Mouse (Mus musculus) fibroblast of lung, adult 2 months (primary cell): ENCODE measurements around the gene Hist1h2bq.
"Not testable (repeated sequence)": the region's sequence is repeated elsewhere in the genome, so short reads cannot be mapped to it uniquely, and the experiment has no call there.

ENCODE experiments used
- DNase-seq: peaks from one replicate; pipeline ENCODE4 v3.0.0-alpha.2; 2011; ENCODE audit warnings: low read depth

Gene Hist1h2bq

DNA sequence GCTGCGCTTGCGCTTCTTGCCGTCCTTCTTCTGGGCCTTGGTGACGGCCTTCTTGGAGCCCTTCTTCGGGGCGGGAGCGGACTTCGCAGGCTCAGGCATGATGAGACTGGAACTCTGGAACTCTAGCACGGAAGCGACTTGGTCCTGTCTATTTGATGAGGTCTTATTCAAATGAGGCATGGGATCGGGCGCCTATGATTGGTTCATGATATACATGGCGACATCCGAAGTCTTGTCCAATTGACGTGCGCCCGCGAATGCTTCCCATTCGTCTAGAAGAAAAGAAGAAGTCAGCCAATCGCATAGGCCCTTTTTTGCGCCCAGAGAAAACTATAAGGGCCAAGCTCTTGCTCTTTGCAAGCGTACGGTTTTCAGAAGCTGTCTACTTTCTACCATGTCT is at the start of gene Hist1h2bq, which contains the start of gene Hist1h2ao:
Gene Hist1h2bq, minus strand, starts transcription at position 125 of the 400 bp plus-strand sequence.
Gene Hist1h2ao, plus strand, starts transcription at position 393 of the 400 bp plus-strand sequence.
- not testable (repeated sequence) for DNase-seq

DNA sequence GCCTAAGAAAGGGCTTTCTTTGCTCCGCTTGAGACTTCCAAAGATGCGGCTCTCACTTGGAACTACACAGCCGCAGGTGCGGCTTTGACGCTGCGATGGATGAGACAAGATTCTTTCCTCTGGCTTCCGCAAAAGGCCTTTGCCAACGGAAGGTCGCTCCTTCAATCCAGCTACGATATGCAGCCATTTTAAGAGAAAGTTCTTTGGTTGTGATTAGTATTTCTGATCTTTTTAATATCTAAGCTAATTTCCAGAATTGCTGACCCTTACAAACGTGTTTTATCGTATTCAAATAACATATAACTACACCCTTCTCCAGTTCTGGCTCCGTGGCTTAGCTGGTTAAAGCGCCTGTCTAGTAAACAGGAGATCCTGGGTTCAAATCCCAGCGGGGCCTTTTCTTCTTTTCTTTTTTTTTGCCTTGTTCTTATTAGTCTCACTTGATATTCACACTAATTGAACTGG is 45.7 kb upstream of the Hist1h2bq start:
- no peak for DNase-seq

GRCm38 (mm10) chr13:21855146-21855545 is 45.1 kb upstream of the Hist1h2bq start:
- no peak for DNase-seq

DNA sequence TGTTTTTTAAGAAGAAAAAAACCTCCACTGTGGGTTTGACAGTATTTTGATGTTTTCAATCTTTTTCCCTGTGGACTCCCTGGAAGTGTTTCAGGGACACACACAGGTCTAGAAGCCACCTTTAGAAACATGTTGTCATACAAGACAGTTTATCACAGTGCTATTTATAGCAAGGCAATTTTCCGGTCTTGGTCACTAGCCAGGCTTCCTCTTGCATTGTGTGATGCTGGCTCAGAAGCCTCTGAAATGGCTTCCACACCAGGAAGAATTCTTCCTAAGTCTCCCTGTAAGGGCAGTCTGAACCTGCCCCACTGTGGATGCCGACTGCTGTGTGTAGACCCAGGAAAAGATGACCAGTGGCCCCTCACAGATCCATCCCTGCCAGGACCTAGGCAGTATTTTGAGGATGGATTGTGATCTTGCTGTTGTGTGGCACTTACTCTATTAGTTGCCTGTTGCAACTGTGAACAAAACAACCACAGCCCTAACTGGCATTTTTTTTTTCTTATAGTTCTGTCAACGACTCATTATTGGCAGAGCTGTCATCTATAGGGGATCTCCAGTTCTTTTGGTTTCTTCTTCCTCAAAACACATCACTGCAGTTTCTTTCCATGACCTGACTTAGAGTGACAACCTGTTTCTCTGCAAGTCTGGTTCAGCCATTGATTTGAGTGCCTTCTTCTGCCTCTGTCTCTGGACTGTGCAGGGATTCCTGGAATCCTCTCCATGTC is 42.4 kb upstream of the Hist1h2bq start:
- DNase-seq = no peak

- not testable (repeated sequence) for DNase-seq
These were observed 40.7 kb upstream of the Hist1h2bq start for GRCm38 (mm10) chr13:21850696-21851095.

- no peak for DNase-seq
These were observed 37.9 kb upstream of the Hist1h2bq start for GRCm38 (mm10) chr13:21847883-21848282.

DNA sequence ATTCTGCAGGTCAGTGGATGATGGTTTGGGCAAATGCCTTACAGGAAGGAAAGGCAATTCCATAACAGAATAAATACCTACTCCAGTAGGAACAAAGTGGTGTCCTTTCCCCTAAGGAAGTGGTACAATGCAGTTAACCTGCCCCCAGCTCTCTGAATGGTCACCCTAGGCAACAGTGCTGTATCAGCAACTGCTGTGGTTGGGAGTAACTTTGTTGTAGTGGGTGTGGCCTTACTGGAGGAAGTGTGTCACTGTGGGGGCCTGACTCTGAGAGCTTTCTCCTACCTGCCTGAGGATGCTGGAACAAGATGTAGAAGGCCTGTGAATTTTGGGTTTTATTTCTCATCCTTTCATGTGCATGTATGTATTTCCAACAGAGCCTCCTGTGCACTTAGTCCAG is 36.4 kb upstream of the Hist1h2bq start:
- DNase-seq = not testable (repeated sequence)

DNA sequence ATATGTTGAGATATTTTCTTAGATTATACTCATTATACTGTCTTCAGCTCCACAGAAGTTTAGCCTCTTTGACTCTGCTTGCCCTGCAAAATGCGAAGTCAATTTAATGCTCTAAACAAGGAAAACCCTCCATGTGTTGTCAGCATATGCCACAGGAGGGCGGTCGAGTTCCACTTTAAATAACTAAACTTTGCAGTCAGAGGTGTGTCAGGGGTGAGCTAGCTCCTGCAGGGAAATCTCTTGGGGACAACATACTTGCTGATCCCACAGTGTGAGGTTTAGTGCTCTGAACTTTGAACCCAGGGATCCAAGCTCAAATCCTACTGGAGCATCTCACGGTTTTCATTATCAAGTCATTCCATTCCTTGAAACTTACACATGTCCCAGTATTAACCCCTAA is 30.5 kb upstream of the Hist1h2bq start:
- not testable (repeated sequence) for DNase-seq

GRCm38 (mm10) chr13:21833461-21833860 is 23.5 kb upstream of the Hist1h2bq start, which contains the start of the genes Hist1h2ap and Hist1h2br:
Hist1h2ap (minus strand) TSS chr13:21833507.
Hist1h2br (plus strand) TSS chr13:21833743.
- not testable (repeated sequence) for DNase-seq

- not testable (repeated sequence) for DNase-seq
These were observed 21.7 kb upstream of the Hist1h2bq start, which contains the start of gene Hist1h4n for GRCm38 (mm10) chr13:21831418-21832394. Hist1h4n (minus strand) TSS chr13:21832196.

DNA sequence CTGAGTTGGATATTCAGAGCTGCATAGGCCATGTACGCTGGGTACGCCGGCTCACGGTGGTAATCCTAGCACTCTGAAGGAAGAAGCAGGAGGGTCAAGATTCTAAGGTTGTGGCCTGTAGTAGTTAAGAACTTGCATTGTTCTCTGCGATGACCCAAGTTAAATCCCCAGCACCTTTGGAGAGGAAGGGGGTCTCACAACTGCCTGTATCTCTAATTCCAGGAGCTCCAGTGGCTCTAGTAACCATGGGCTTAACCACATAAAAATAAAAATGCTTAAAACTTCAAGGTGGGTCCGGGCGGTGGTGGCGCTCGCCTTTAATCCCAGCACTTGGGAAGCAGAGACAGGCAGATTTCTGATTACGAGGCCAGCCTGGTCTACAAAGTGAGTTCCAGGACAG is 20.3 kb upstream of the Hist1h2bq start:
- DNase-seq = no peak

DNA sequence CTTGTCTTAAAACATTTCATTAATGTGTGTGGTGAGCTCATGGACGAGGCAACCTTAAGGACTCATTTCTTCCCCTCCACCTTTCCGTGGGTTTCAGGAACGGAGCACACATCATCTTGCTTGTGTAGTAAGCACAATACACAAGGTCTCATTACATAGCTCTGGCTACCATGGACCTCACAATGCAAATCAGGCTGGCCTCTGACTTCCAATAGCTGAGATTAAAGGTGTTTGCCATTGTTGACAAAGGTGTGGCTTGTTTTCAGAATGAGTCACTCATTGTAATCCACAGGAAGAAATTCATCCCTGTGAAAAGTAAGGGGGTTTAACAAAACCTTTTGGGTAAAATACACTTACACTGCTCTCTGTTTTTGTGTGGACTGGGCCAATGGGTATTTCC is 18.5 kb upstream of the Hist1h2bq start:
- DNase-seq = no peak

DNA sequence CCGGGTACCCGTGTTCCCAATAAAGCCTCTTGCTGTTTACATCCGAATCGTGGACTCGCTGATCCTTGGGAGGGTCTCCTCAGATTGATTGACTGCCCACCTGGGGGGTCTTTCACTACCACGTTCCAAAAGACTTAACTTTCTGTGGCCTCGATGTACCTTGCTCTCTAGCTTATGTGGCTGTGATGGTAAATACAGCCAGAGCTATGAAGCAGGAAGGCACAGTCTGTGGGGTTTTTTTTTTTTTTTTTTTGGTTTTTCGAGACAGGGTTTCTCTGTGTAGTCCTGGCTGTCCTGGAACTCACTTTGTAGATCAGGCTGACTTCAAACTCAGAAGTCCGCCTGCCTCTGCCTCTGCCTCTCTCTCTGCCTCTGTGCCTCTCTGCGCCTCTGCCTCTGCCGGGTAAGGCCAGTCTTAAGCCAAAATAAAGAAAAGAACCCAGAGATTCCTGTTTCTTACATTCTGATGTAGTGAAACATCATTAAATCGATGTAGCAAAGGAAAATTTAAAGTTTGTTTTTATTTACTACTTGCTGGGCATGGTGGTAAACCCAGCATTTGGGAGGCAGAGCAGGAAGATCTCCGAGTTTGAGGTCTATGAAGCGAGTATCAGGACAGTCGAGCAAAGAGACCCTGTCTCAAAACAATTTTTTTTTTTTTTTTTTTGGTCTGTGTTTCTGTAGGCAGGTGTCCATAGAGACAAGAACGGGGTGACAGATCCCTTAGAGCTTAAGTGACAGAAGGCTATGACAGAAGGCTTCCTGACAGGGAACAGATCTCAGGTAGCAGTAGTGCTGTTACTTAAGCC is 10.3 kb upstream of the Hist1h2bq start:
- DNase-seq = not testable (repeated sequence)

- not testable (repeated sequence) for DNase-seq
These were observed 2.1 kb upstream of the Hist1h2bq start for GRCm38 (mm10) chr13:21812092-21812491.

GRCm38 (mm10) chr13:21811539-21811938 is 1.5 kb upstream of the Hist1h2bq start, which contains the start of gene Hist1h4m:
Hist1h4m (plus strand) TSS chr13:21811746.
- not testable (repeated sequence) for DNase-seq

- DNase-seq = not testable (repeated sequence)
These were observed 1.1 kb upstream of the Hist1h2bq start for GRCm38 (mm10) chr13:21811074-21811473.

DNA sequence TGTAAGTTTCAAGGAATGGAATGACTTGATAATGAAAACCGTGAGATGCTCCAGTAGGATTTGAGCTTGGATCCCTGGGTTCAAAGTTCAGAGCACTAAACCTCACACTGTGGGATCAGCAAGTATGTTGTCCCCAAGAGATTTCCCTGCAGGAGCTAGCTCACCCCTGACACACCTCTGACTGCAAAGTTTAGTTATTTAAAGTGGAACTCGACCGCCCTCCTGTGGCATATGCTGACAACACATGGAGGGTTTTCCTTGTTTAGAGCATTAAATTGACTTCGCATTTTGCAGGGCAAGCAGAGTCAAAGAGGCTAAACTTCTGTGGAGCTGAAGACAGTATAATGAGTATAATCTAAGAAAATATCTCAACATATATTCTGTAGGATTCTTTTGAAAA is 6.9 kb downstream of the Hist1h2bq start:
- DNase-seq = not testable (repeated sequence)

DNA sequence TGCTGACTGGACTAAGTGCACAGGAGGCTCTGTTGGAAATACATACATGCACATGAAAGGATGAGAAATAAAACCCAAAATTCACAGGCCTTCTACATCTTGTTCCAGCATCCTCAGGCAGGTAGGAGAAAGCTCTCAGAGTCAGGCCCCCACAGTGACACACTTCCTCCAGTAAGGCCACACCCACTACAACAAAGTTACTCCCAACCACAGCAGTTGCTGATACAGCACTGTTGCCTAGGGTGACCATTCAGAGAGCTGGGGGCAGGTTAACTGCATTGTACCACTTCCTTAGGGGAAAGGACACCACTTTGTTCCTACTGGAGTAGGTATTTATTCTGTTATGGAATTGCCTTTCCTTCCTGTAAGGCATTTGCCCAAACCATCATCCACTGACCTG is 12.8 kb downstream of the Hist1h2bq start:
- DNase-seq = not testable (repeated sequence)

DNA sequence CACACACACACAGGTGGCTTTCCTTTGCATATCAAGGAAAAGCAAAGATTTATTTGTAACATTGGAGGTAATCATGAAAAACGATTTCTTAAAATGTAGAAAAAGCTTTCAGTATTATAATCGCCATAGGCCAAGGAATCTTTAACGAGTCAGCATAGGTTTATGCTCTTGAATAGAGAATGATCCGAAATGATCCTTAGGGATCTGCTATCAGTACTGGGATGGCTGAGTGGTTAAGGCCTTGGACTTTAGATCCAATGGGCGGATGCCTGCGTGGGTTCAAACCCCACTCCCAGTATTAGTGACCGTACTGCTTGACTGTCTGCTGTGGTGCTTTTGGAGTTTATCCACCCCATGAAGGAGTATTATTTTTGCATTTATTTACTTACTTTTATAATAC is 14.4 kb downstream of the Hist1h2bq start:
- no peak for DNase-seq

GRCm38 (mm10) chr13:21790601-21791283 is 19.3 kb downstream of the Hist1h2bq start:
- no peak for DNase-seq

- no peak for DNase-seq
These were observed 20.1 kb downstream of the Hist1h2bq start for GRCm38 (mm10) chr13:21789925-21790324.
